Mouse (Mus musculus): ENCODE data around the gene Abi3.

DNA sequence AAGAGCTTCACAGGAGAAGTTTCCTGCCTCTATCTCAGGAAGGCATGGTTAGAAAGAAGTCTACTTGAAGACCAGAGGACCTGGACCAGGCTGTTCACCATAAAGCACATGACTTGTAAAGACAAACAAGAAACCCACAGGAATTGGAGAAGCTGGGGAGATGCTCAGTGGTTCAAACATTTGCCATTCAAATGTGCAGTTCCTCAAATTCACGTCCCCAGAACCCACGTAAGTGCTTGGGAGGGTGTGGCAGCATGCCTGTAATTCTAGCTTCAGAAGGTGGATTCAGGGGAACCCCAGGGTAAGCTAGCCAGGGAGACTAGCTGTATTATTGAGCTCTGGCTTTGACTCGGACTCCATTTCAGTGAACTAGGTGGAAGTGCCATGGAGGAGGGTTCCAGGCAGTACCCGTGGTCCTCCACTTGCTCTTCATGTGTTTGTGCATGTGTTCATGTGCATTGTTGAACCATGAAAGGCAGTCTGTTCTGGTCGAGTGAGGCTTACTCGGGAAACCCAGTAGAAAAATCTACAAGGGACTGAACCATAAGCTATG is 27.7 kb upstream of the Abi3 start:
- TF ChIP-seq GATA1 (IDR thresholded peaks at IDR 0.05; ENCODE audit: borderline replicate concordance, low read length) = no peak
- no peak for TF ChIP-seq FLI1 (IDR thresholded peaks at IDR 0.05; ENCODE audit: low read length)
